Mouse (Mus musculus): ENCODE results near the gene Rbm47.
"Not testable (repeated sequence)": the region's sequence is repeated elsewhere in the genome, so short reads cannot be mapped to it uniquely, and the experiment has no call there.

The Rbm47 gene

DNA sequence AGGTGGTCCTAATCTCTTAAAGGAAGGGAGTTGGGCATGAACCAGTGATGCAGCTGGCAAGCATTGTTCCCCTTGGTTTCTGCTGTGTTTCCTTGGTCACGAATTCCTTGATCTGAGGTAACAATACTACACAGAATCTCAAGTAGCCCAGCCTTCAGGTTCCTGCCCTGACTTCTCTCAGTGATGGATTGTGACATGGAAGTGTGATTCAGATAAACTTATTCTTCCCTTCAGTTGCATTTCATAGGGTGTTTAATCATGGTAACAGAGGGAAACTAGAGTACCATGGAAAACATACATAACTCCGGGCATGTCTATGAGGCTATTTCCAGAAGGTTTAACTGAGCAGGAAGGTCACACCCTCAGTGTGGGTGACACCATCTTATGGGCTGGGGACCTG, at the start of gene Rbm47:
Rbm47 (minus strand) TSS at position 101 of the 400 bp plus-strand sequence.
- DNase-seq (ENCODE audit: low spot score), result no peak

DNA sequence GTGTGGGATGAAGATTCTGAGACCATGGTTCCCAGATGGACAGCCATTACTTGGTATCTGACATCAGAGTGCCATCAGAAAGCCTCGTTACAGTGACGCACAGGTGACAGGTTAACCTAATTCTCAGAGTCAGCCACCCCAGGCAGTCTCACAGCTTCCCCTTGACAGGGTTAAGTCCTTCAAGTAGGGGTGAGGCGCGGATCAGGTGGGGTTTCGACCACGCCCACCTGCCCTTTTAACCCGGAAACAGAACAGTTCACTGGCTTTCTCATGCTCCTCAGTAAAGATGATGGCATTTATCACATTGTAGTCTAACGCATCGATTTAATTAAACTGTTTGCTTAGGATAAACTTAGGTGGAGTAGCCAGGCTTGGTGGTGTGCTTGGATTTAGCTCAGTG, 47.7 kb upstream of the Rbm47 start:
- DNase-seq (ENCODE audit: low spot score), result no peak

DNA sequence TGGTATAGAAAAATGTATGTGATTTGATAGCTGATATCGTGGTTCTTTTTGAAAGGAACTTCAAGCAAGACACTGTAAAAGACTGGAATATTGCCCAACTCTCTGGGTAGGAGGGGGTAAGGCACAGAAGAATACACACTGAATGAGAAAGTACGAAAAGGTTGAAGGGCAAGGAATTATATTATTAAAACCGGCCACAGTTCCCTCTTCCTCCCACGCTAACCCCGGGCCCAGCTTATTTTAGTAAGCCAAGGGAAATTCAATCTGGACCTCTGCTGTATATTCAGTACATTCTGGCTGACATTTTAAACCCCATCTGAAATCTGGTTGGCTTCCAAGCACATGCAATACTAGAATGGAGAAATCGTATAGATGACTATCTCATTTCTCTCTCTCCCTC, 46.8 kb upstream of the Rbm47 start:
- DNase-seq (ENCODE audit: low spot score), result no peak

DNA sequence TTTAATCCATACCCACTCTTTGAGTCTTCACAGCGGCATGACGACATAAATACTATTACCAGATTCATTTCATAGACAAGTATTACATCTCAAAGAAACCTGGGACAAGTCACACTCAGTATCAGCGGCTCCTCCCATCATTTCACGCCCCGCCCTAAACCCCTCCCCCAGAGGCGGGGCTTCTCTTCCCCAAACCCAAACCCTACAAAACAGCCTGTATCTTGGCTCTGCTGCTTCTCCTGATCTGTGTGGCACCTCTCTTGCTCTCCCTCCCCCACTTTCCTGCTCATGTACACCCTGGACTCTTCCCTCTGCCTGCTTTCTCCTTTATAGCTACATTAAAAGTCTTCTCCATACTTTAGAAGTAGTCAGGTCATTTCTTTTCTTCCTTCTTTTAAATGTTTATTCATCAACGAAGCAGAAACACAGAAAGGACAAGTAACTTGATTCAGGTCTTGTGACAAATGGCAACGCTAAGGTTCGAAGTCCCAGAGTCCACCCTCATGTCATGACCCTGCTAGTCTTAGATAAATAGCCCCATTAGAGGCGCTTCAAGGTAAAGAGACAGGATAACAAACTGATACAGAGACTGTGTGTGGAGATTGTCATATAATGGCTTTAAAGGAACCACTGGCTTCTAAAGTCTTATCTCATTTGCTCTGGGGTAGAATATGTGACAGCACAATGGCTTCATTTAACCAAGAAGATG, 42.8 kb upstream of the Rbm47 start:
- DNase-seq (ENCODE audit: low spot score), result no peak

DNA sequence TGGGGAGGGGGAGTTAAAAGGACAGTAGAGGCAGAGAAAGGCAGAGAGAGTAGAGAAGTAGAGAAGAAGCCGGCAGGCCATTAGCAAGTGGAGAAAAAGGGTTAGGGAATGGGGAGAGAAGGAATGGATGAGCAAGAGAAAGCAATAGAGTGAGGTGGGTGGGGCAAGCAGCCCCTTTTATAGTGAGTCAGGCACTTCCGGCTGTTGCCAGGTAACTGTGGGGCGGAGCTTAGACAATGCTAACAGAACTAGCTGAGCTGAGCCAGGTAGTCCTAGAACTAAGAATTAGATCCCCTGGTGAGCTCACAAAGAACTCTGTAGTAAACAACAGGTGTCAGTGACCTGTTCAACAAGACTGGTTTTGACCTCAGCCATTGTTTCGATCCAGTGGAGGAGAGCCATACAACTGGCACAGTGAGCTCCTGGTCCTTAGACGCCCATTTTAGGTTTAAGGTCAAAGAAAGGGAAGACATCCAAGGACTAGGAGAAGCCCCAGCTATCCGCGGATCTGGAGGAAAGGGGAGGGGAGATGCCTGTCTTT, 41.5 kb upstream of the Rbm47 start:
- no peak for DNase-seq (ENCODE audit: low spot score)

DNA sequence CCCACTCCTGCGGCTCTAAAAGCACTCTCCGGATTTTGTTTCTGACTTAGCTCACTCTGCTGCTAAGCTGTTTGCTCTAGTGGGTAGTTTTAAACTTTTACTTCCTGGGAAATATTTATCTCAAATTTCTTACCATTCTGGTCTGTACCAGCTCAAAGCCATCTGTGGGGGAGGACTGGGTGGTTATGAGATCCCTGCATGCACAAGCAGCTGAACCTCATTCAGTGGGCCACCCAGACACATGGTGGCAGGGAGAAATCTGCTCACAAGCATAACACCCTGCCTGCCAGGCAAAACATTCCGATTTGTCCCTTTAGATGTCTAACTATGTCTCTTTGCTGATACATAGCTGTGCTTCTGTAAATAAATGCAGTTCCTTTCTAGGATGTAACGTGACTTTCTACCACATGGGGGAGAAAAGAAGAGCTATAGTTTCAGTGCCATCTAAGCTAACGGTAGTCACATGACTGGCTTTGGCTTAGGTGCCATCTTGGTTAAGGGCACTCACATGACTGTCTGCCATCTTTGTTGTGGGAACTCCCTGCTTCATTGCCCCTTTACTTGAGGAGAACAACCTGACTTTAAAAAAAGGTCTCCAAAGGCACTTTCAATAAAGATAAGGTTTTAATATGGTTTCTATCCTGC, 36.7 kb upstream of the Rbm47 start:
- DNase-seq (ENCODE audit: low spot score), result no peak

DNA sequence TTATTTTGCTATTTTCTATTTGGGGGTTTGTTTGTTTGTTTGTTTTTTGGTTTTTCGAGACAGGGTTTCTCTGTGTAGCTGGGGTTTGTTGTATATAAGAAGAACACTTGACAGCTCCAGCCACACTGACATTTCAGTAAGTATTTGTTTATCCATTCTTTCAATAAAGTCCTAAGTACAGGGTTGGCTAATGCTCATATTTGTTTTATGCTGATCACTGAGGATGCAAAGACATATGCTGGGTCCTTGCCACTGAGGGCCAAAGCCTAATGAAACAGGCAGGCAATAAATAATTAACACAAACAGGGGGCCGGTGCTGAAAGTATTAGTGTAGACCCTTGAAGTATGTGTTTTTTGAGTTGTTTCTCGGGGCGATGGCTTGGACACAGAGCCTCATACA, 32.0 kb upstream of the Rbm47 start:
- no peak for DNase-seq (ENCODE audit: low spot score)

DNA sequence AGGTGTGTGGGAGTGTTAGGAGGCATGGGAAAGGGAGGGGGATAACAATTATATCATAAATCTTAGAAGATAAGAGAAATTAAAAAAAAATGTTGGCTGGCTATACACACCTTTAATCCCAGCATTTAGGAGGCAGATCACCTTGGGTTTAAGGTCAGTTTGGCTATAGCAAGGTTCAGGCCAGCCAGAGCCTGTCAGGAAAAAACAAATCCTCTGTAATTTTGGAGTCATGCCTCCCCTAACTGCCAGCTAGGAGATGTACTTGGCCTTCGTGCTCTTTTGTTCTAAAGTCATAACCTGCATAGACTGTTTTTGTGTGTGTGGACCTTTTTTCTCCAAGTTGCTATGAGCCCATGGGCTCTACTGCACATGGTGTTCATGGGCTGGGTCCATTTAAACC, 30.5 kb upstream of the Rbm47 start:
- no peak for DNase-seq (ENCODE audit: low spot score)

DNA sequence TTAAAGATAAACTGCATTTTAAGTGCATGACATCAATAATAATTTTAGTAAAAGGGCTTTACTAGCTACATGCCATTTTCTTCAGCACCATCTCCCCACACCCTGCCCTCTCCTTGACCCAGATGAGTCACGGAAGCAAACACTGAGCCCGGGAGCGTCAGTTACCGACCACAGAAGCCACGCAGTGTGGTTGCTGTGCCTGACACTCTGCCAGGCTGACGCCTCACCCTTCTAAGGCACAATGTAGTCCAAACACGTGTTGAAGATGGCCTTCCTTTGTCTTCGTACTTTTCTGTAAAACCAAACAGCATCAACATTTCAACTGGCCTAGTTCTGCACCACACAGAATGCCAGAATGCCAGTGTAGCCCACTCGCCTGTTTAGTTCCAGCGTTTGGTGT, 27.1 kb upstream of the Rbm47 start:
- DNase-seq (ENCODE audit: low spot score), result no peak

DNA sequence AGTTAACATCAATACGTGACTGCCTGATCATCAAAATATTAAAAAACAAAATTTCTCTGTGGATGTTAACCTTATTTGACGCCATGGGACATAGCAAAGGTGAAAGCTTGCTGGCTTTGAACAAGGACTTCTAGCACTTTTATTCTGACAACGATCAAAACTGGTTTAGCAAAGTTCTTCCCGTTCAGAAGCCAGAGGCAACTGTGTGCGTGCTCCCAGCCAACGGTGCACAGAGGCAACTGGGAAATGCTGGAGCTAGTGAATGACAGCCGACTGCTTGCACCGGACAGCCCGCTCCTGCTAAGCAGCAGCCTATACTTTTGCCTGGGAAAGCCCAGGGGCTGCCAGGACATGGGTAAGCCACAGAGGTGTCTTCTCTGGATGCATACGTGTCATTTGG, 22.4 kb upstream of the Rbm47 start:
- DNase-seq (ENCODE audit: low spot score), result no peak

DNA sequence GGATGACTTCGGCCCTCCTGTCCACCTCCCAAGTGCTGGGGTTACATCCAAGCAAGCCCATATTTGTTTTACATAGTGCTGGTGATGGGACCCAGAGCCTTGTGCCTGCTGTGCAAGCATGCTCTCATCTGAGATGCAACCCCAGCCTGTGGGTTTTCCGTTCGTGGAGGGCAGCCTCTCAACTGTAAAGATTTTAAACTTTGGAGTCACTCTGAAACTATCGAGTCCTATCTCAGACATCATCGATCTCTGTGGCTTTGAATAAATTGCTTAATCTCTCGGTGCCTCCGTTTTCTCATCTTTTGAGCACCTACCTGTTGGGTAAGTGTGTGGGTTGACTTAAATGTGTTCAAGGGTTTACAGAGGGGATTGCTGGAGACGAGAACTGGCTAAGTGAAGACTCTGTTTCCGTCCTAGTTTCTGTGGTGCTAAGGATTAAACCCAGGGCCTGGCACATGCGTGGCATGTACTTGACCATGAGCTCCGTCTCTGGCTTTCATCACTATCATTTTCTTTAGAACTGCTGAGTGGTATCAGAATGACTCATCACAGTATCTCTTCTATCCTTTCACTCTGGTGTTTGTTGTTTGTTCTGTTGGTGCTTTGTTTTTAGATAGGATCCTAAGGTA, 20.4 kb upstream of the Rbm47 start:
- no peak for DNase-seq (ENCODE audit: low spot score)

DNA sequence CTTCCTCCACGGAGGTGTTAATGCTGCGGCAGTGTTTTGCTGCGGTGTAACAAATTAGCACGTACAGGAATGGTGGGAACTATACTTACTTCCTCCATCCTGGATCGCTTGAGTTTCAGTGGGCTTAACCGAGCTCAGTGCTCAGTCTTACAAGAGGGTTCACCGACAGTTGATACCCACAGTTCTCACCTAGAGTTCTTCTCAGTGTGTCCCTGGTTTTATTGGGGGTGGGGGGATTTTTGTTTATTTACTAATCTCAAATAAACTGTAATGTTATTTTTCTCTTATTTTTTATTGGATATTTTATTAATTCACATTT, 18.2 kb upstream of the Rbm47 start:
- no peak for DNase-seq (ENCODE audit: low spot score)

DNA sequence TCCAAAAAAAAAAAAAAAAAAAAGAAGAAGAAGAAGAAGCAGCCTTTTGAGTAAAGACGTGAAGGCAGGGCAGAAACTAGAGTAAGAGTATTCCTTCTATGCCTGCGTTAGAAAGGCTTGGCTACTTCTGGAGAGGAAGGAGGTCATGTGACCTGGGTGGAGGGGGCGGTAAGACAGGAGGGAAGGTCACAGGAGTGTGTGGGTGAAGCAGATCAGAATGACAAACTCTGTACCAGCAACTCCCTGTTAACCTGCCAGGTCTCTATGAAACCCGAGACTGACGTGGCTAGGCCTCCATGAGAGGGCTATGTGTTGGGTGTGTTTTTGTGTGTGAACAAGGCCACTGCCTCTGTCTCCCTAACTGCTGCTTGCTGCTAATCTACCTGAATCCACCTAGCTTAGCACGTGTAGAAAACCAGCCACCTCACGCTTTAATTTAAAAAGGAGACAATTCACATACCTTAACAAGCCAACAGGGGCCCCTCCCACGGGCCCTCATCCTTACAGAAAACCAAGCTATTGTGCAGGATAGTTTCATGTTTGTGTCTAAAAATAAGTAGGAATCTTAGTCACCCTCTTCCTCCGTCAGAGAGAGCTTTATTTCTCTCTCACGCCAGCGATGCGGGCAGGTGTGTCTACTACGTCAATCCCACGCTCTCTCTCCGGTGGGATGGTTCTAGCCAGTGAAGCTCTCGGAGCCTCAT, 17.7 kb upstream of the Rbm47 start:
- no peak for DNase-seq (ENCODE audit: low spot score)

DNA sequence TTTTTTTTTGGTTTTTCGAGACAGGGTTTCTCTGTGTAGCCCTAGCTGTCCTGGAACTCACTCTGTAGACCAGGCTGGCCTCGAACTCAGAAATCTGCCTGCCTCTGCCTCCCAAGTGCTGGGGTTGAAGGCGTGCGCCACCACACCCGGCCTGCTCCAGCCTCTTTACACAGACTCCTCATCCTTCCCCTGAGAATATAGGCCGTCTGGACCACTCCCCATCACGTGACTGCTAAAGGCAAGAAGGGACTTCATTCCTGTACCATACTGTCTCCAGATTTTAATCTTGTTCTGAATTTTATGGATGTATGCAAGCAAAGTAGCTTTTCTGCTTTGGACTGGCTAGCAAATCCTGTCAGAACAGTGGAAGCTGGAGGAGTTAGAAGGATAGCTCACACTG, 15.7 kb upstream of the Rbm47 start:
- not testable (repeated sequence) for DNase-seq (ENCODE audit: low spot score)

DNA sequence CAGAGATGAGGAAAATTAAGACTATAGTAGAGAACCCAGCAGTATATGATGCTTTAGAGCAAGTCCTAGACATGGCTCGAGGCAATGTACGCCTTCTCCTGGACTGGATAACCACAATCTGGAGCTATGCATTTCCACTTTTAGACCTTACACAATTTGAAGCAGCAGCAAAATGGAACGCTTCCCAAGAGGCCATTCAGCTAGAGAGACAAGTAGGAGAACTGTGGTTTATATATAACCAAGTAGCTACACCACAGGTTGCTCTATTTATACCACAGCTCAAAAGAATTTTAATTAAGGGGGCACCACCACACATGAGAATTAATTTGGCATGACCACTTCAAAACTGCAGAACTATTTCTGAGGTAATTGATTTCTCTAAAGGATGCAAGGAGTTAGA, 9.2 kb upstream of the Rbm47 start:
- DNase-seq (ENCODE audit: low spot score), result no peak

DNA sequence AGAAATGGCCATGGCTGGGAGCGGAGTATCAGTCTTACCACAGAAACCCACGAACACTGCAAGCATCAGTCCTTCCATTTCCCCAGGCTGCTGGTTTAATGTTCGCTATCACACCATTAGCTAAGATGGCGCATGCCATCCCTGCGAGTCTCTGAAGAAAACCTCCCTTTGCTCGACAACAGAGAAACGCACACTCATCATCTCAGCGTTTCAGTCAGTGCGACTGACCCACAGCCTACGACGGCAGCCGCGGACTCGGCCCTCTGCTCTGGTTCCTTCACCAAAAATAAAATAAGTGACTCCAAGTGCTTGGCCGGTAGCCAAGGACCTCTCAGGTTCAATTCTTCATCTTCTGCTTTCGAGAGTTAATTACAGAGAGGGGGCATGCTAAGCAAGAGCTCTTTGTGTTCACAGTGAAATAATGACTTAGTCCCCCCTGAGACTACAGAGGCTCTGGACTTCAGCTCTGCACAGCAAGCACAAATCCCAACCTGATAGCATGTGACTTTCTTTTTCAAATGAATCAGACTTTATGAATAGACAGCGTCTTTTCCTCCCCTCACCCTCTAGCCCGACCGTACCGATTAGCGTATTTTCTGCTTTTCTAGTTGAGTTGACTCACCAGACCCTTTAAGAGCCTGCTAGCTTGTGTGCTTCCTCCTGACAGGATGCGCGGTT, 1.4 kb upstream of the Rbm47 start:
- no peak for DNase-seq (ENCODE audit: low spot score)

DNA sequence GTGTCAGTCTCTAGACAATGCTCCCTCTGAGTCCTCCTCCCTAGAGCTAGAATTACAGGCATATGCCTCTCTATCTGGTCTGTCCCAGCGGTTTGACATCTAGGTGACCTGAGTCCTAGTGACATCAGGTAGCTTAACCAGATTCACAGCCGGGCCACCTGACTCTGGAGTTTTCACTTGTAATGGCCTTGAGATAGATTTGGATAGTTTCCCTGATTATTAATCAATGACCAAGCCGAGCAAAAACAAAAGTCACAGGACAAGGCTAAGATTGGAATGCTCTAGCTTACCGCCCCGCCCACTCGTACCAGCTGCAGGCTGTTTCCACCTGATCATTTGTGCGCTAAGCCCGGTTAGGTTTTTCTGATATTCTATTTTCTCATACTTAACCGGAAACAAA, 2.3 kb downstream of the Rbm47 start:
- DNase-seq (ENCODE audit: low spot score), result no peak

DNA sequence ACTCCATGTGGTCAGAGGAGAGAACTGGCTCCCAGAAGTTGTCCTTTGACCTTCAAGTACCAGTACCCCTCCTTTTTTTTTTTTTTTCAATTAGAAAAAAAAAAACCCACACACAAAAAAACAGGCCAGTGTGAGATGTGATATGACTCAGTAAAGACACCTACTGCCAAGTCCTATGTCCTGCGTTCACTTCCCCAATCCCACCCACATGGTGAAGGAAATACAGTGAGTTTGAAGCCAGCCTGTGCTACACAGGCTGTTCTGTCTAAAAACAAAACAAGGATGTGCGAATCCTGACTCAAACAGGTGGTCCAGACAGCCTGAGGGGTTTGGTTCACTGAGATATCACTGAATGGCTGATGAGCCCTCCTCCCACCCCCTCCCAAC, 3.8 kb downstream of the Rbm47 start:
- no peak for DNase-seq (ENCODE audit: low spot score)

DNA sequence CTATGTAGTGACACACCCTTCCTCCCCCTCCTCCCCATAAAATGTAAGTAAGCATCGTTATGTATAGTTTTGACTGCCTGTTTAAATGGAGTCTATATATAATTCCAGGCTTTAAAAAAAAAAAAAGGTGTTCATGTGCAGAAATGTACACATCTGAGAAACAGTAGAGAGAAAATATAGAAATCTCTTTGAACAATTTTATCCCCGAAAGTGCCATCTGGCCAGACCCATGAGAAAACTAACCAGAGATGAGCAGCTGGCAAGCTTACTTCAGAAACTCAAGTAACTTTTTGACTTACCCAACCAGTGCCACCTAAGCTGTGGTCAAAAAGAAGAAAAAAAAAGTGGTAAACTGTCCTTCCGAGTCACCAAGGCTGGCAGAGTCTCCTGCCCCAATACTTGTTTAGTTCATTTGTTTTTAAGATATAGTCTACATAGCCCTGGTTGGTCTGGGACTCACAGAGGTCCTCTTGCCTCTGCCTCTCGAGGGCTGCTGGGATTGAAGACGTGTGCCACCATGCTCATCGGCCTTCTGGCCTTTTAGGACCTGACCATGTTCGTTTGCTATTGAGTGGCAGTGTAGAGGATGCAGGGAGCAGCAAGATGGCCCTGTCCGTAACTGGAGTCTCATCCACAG, 4.3 kb downstream of the Rbm47 start:
- no peak for DNase-seq (ENCODE audit: low spot score)

DNA sequence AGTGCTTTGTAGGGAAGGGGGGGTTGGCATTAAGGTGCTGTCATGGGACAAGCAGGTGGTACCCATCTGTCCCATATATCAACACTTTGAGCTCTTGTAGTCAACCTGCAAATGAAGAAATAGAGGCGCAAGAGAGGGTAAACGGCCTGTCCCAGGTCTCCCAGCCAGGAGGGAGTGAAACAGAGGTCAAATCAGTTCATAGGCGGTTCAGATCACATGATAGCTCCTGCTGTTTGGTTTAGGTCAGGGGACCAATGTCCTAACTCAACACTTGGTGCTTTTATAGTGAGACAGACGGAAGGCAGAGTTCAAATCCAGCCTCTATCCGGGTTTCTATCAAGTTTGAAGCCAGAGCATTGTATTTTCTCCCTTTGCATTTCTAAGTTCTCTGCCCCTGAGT, 6.0 kb downstream of the Rbm47 start:
- no peak for DNase-seq (ENCODE audit: low spot score)

DNA sequence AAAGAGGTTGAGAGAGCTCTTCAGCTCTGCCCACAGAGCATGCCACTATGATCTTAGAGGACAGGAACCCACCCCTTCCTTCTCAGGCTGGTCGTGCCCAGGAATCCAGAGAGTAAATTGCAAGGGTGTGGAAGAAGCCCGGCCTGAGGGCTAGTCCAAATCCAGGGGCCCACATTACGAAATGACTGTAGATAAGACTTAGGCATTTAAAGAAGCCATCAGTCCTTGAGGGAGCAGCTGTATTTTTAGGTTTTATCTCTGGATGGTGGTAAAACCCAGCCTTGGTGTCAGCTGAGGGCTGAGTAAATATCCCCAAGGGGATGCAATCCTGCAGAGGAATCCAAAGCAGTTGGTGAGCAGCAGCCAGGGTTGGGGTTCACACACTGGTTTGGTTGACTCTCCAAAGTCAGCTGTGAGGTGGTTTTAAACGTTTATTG, 6.7 kb downstream of the Rbm47 start:
- DNase-seq (ENCODE audit: low spot score), result no peak

DNA sequence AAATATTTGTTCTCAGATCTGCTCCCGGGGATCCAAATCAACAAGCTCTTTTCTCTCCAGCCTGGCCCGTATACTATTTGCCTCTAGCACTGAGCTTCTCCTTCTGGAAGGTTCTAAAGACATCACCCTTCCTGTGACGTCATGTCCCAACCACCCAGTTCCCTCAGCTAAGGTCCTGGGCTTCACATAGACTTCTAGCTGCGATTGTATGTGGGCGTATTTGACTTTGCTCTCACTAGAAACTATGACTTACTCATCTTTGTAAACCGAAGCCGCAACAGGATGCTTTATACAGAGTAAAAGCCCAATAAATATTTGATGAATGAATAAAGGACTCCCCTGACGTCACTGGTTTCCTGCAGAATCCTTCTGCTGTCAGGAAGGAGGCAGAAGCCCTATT, 7.2 kb downstream of the Rbm47 start:
- no peak for DNase-seq (ENCODE audit: low spot score)

All from ovary, postnatal 14 days (tissue).